Mouse (Mus musculus): ENCODE results near the gene Alx3.

DNA sequence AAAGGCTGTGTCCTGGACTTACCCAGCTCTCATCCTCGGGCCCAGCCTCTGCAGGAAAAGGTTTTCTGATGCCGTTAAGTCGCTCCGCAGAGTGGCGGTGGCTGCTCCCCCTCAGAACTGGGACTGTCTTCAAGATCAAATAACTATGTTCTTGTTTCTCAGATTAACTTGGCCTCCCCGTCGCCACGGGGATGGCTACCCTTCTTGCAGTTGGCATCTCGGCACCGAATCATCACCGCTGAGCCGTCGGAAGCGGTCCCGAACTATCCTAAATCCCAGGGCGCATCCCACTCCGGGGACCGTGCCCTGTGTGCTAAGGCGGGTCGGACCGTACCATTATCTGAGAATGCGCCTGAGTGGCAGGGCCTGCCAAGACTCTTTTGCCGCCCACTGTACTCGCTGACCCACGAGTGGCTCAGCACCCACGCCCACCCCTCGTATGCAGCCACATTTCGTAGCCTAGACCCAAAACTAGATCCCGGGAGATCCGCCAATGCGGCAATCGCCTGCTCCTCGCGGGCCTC, 1.2 kb downstream of the Alx3 start:
- TF ChIP-seq POLR2A (IDR thresholded peaks at IDR 0.05; ENCODE audit: insufficient read depth, low read depth, low read length): no peak
- TF ChIP-seq CTCF (IDR thresholded peaks at IDR 0.05; ENCODE audit: insufficient read depth, low read depth, low read length): no peak

Measured in olfactory bulb, adult 2 months (tissue).